Mouse (Mus musculus) hindbrain, embryonic 10.5 days (tissue): ENCODE data around the gene Plekhs1. TPM values are rescaled to one million over a fixed set of nuclear protein-coding genes. Genes with fewer than 3 reads are reported as not detected.
A peak's percentile ranks its signal among the peaks of the same experiment; 100 is the strongest.

Experiments
- DNase-seq: peaks from one replicate; pipeline ENCODE4 v3.0.0-alpha.2; 2017; ENCODE audit warnings: low spot score
- H3K27ac ChIP-seq: fragments of 300-500 bp; sonication (generic); 2 replicates; pipeline ENCODE4 v1.5.1; 2016; ENCODE audit warnings: mild to moderate bottlenecking, moderate library complexity
- H3K27me3 ChIP-seq: fragments of 300-500 bp; sonication (generic); 2 replicates; pipeline ENCODE4 v1.6.1; 2016; ENCODE audit warnings: mild to moderate bottlenecking; ENCODE audit not compliant: poor library complexity, insufficient read depth, severe bottlenecking
- H3K36me3 ChIP-seq: fragments of 300-500 bp; sonication (generic); 2 replicates; pipeline ENCODE4 v1.6.1; 2016; ENCODE audit warnings: mild to moderate bottlenecking, moderate library complexity
- H3K4me1 ChIP-seq: fragments of 300-500 bp; sonication (generic); replicated peaks from 2 replicates; pipeline ENCODE4 v1.6.1; 2016; ENCODE audit warnings: mild to moderate bottlenecking
- H3K4me3 ChIP-seq: fragments of 300-500 bp; sonication (generic); 2 replicates; pipeline ENCODE4 v1.5.1; 2016; ENCODE audit warnings: mild to moderate bottlenecking, moderate library complexity
- H3K9me3 ChIP-seq: fragments of 300-500 bp; sonication (generic); 2 replicates; pipeline ENCODE4 v1.6.1; 2016; ENCODE audit warnings: mild to moderate bottlenecking, moderate library complexity
- WGBS: fragments of 180-500 bp; shearing (Covaris S2); methylation state at CpG from one replicate; pipeline ENCODE4 v1.1.7; 2016; 5-methylcytosine and 5-hydroxymethylcytosine counted together
- polyA plus RNA-seq: library from polyadenylated mRNA; unstranded; fragments of >200 nt; fragmentation: Nextera tagmentation; extraction: Ambion mirVana; gene quantifications from 2 replicates; pipeline ENCODE4 v1.2.1, GENCODE M21; 2016

Gene Plekhs1
- polyA plus RNA-seq, 1 experiment from 2014 or later = 0.07 TPM

DNA sequence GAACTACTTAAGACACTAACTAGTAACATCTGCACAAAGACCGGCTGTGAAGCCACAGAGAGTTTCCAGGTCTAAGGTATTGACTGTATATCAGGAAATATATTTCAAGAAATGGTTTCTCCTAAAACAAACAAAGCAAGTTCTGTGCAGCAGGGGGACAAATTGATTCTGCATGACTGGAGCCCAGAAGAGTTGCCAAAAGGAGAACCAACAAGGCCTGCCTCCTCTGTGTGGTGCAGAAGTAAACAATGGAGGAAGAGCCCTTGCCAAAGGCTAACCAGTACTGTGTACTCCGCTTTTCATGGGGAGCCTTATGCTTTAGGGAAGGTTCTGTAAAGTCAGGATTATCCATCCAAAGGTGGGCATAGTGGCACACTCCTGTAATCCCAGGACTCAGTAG, 1.2 kb upstream of the Plekhs1 start:
- Histone ChIP-seq H3K4me1 (peaks cover 2% of the 10 kb centered on the region; the same call in 1 of the 2 replicates), H3K27ac (no peak overlapping the region), H3K36me3 (no peaks in the 10 kb centered on the region), H3K4me3 (no peak overlapping the region), H3K27me3 (no peaks in the 10 kb centered on the region; the same call in 1 of the 2 replicates), H3K9me3 (peaks cover 3% of the 10 kb centered on the region; the same call in 1 of the 2 replicates)
- no peak for DNase-seq
- WGBS = 78% methylated on average over 2 of the region's 2 CpGs

DNA sequence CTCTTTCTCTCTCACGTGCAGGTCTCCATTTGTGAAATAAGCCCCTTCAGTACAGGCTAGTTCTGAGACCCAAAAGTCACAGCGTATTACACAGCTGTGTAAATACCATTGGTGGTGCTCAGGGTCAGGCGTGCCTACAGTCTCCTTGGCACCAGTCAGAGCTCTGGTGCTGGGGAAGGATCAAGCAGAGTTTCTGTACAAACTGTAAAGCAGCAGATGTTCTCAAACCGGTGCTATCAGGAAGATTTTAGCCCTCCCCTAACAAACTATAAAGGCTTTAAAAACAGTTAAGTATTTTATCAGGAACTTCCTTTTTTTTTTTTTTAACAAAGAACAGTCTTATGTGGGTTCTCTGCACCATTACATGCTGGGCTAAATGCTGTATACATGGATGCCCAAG, 1.3 kb downstream of the Plekhs1 start:
- Histone ChIP-seq H3K36me3 (no peaks in the 10 kb centered on the region), H3K27me3 (no peaks in the 10 kb centered on the region), H3K4me1 (no peaks in the 10 kb centered on the region), H3K4me3 (no peak overlapping the region), H3K9me3 (peaks cover 3% of the 10 kb centered on the region; the same call in 1 of the 2 replicates), H3K27ac (no peak overlapping the region)
- DNase-seq = no peak
- WGBS = 87% methylated on average over 4 of the region's 4 CpGs

DNA sequence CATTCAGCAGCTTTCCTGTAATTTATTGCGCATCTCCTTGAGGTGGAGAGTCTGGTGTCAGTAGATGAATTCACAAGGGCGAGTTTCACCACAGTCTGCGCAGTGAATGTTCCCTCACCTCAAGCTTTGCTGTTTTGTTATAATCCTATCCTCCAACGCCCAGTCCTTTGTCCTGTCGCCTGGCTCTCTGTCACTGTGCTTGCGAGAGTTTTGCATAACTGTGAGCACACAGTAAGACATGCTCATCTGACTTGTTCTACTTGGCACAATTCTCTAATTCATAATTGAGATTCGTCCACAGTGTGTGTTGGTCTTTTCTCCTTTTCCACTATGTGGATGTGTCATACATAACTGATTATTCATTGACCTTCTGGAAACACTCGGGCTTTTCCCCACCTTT, 5.0 kb downstream of the Plekhs1 start:
- Histone ChIP-seq H3K4me1 (no peaks in the 10 kb centered on the region), H3K9me3 (peaks cover 3% of the 10 kb centered on the region; the same call in 1 of the 2 replicates), H3K27me3 (no peaks in the 10 kb centered on the region), H3K27ac (no peak overlapping the region), H3K36me3 (no peaks in the 10 kb centered on the region), H3K4me3 (no peak overlapping the region)
- no peak for DNase-seq
- 82% methylated on average over 8 of the region's 8 CpGs for WGBS

DNA sequence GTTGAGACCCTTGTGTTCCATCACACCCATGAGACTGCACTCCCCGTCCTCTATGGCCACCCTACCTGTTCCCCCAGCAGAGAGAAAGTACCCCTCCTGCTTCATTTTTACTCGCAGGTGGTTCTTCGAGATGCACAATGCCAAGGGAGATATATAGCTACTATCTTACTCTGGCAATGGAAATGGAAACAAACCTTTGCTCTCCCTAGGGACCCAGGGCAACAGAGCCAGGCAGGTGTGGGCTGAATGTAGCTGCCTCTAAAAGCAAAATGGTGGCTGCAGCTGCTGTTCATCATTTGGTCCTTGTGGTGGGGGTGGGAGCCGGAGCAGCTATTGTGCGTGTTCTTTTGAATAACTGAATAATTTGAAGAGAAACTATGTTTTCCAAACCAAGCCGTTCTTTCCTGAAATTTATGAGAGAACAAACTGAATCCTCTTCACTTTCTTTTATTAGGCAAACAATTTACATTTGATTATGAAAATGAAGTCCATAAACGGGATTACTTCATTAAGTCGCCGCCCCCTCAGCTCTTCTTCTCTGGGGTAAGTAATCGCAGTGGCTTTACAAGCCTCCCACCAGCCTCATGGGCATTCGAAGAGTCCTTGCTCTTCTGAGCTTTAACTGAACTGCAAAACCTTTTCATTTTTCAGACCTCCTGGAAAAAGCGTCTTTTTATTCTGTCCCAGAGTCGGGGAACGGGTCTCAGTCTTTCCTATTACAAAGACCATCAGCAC, 9.0 kb downstream of the Plekhs1 start:
- 86% methylated on average over 14 of the region's 14 CpGs for WGBS

DNA sequence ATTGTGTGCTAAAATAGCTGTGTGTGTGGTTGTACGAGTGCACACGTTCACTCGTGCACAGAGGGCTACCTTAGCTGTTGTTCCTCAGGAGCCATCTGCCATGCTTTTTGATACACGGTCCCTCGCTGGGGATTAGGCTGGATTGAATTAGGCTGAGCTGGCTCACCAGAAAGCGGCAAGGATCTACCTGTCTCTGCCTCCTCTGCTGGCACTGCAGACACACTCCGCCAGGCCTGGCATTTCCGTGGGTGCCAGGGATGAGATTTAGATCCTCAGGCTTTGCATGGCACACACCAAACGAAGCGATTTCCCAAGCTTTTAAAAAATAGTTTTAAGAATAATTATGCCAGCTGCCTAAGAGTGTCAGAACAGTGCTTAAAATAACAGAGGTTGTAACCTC, 10.5 kb downstream of the Plekhs1 start:
- 84% methylated on average over 10 of the region's 10 CpGs for WGBS
- H3K4me3 ChIP-seq = no peak overlapping the region
- H3K4me1 ChIP-seq = peaks cover 21% of the 10 kb centered on the region
- DNase-seq = no peak
- H3K9me3 ChIP-seq = no peaks in the 10 kb centered on the region
- no peaks in the 10 kb centered on the region for H3K36me3 ChIP-seq
- 0 out of 2 replicates have a peak, but pooled peaks cover 10% of the 10 kb centered on the region for H3K27me3 ChIP-seq
- H3K27ac ChIP-seq = no peak overlapping the region

More for the DNA sequence above, 9.0 kb downstream of the Plekhs1 start:
- no peak for DNase-seq
- Histone ChIP-seq H3K4me3 (no peak overlapping the region), H3K36me3 (no peaks in the 10 kb centered on the region), H3K27me3 (0 out of 2 replicates have a peak, but pooled peaks cover 10% of the 10 kb centered on the region), H3K4me1 (peaks cover 16% of the 10 kb centered on the region), H3K9me3 (no peaks in the 10 kb centered on the region), H3K27ac (no peak overlapping the region)

DNA sequence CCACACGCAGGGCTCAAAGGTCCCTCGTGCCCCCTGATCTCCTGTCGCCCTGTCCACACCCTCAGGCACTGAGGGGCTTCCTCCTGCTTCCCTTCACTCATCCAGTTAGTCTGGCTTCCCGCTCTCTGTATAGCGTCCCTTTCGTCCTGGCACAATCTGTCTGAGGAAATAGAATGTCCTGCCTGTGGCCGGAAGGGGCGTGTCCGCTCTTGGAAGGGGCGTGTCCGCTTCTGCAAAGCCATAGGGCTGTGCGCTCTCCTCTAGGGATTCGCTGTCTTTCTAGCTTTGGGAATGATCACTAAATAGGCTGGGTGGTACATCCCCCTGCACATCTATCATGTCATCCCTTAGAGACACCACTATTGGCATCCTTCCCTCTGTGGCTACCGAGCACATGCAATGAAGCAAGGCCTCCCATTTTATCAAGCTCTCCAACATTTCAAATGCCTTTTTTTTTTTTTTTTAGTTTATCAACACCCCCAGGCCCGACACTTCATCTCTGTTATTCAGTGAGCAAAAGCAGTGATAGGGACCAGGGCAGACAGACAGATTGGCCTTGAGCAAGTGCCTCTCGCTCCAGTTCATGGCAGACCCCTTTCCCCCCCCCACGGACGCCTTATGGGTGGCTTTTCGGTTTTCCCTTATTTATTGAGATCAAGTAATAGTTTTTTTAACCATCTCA, 13.6 kb downstream of the Plekhs1 start:
- H3K27ac ChIP-seq = 0 out of 2 replicates have a peak overlapping the region, but pooled peaks have one; percentile 29
- DNase-seq = peak; percentile 38
- H3K4me3 ChIP-seq = peak overlapping the region; percentile 23
- no peaks in the 10 kb centered on the region for H3K9me3 ChIP-seq
- peaks cover 30% of the 10 kb centered on the region for H3K4me1 ChIP-seq
- 50% methylated on average over 19 of the region's 19 CpGs for WGBS
- H3K36me3 ChIP-seq = no peaks in the 10 kb centered on the region
- H3K27me3 ChIP-seq = 0 out of 2 replicates have a peak, but pooled peaks cover 10% of the 10 kb centered on the region

DNA sequence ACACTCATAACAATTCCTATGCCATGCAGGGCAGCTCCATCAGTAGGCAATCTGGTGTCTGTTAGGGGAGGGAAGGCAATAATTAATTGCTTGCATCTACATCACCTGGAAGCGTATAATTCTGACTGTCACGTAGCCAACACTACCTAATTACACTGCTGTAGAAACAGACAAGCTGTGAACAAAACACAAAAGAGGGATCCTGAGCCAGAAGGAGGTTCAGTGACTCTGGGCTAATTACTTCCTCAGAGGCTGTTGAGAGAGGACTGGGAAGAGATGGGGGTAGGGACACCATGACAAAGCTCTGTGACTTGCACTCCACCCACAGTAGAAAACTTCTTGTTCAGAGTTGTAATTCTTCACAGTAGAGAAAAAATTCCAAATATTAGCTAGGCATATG, 15.1 kb downstream of the Plekhs1 start:
- Histone ChIP-seq H3K36me3 (no peaks in the 10 kb centered on the region), H3K4me3 (no peak overlapping the region), H3K27me3 (0 out of 2 replicates have a peak, but pooled peaks cover 10% of the 10 kb centered on the region), H3K9me3 (no peaks in the 10 kb centered on the region), H3K4me1 (peaks cover 30% of the 10 kb centered on the region), H3K27ac (no peak overlapping the region)
- 47% methylated on average over 2 of the region's 2 CpGs for WGBS
- no peak for DNase-seq

DNA sequence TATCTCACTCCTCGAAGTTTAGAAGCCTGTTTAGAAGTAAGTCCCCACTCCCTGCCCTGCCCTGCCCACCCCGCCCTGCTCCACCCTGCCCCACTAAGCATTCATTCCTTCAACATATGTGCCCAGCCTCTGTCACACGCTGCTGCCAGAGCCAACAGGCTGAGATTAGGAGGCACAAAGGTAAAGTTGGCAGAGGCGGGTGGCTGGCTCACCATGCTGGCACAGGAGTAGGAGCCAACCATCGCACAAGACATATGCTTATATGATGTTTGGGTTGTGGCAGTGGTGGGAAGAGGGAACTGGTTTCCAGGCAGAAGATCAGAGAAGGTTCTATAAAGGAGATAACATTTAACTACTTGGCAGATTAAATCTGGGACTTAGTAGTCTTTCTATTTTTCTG, 15.8 kb downstream of the Plekhs1 start:
- no peak overlapping the region for H3K27ac ChIP-seq
- 0 out of 2 replicates have a peak, but pooled peaks cover 10% of the 10 kb centered on the region for H3K27me3 ChIP-seq
- H3K4me3 ChIP-seq = no peak overlapping the region
- WGBS = 89% methylated on average over 5 of the region's 5 CpGs
- no peaks in the 10 kb centered on the region for H3K9me3 ChIP-seq
- no peak for DNase-seq
- H3K4me1 ChIP-seq = peaks cover 30% of the 10 kb centered on the region
- no peaks in the 10 kb centered on the region for H3K36me3 ChIP-seq

DNA sequence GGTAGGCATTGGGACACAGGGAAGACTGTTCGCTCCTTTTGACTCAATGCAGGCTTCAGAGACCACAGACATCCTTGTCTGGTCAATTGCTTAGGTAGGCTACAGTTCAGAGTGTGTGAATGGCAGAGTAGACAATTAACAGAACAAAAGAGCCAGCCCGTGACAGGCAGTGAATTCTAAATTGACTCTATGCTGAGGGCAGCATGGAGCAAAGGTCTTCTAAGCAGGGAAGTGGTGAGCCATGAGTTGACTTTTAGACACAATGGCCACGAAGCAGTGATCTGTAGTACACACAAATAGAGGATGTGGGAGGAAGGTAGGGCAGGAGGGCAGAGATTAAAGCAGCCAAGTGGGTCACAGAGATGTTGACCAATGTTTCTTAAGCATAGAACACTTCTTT, 16.4 kb downstream of the Plekhs1 start:
- Histone ChIP-seq H3K4me3 (no peak overlapping the region), H3K36me3 (no peaks in the 10 kb centered on the region), H3K27me3 (0 out of 2 replicates have a peak, but pooled peaks cover 7% of the 10 kb centered on the region), H3K9me3 (no peaks in the 10 kb centered on the region), H3K4me1 (peaks cover 30% of the 10 kb centered on the region), H3K27ac (no peak overlapping the region)
- no peak for DNase-seq
- WGBS = 33% methylated on average over 3 of the region's 3 CpGs

DNA sequence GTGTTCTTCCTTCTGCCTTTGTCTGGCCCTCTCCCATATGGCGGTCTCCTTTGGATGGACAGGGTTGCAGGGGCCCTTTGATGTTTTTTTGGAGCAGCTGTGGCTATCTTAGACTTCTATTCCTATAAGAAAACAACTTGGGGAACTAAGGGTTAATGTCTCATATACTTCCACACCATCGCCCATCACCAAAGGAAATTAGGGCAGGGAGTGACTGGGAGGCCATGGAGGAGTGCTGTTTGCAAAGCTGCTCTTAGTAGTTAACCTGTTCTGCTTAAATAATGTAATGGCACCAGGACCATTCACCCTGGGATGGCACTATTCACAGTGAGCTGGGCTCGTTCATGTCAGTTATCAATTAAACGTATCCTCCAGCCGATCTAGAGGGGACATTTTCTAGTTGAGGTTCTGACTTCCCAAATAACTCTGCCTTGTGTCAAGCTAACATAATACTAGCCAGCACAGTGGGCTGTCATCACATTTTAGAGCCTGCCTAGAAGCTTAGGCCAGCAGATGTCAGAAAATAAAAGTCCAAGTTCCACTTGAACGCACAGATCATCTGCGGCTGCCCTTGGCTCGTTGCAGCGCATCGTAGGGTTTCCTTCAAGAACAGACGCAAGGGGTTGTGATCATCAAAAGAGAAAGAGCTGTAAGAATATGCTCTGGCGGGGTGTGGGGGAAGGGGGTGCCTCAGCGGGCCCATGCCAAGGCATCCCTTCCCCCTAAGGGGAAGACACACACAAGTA, 23.4 kb downstream of the Plekhs1 start:
- peak overlapping the region; percentile 50 for H3K27ac ChIP-seq
- no peak for DNase-seq
- peaks cover 20% of the 10 kb centered on the region for H3K4me1 ChIP-seq
- H3K27me3 ChIP-seq = no peaks in the 10 kb centered on the region
- H3K4me3 ChIP-seq = no peak overlapping the region
- no peaks in the 10 kb centered on the region for H3K9me3 ChIP-seq
- no peaks in the 10 kb centered on the region for H3K36me3 ChIP-seq
- 56% methylated on average over 13 of the region's 13 CpGs for WGBS

DNA sequence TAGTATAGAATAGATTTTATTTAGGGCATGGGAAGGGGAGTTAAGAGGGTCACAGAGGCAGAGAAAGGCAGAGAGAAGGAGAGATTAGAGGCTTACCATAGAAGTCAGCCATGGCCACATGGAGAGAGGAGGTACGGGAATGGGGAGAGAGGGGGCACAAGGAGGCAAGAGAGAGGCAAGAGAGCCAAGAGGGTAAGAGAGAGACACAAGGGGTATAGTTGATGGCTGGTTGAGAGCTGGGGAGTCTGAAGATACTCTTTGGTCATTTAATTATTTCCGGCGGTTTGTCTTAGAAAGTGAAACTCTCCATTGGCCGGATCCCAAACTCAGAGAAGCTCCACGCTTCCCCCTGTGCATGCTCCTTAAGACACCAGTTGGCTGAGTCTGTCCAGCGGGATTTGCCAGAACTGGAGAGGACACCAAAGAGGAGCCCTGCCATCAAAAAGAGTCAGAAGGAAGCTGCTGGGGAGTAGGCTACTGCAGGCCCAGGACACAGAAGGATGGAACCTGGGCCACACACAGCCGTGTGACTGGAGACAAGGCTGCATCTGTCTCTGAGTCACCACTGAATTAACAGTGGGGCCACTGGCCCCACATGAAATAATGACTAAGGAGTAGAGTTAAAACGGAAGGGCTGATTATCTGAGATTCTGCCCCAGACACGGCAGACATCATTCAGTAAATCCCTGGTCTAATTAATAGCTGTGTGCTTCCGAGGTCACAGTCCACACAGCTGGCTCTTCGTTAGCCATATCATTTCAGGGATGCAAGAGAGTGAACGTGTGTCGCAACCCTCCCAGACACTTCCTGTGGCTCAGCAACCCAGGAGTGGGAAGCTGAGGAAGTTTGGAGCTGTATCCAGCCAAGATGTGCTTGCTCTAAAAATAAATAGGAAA, 24.2 kb downstream of the Plekhs1 start:
- no peak for DNase-seq
- Histone ChIP-seq H3K4me1 (peaks cover 20% of the 10 kb centered on the region), H3K36me3 (no peaks in the 10 kb centered on the region), H3K27ac (0 out of 2 replicates have a peak overlapping the region, but pooled peaks have one; percentile 50), H3K4me3 (no peak overlapping the region), H3K27me3 (no peaks in the 10 kb centered on the region), H3K9me3 (no peaks in the 10 kb centered on the region)
- 81% methylated on average over 13 of the region's 13 CpGs for WGBS

DNA sequence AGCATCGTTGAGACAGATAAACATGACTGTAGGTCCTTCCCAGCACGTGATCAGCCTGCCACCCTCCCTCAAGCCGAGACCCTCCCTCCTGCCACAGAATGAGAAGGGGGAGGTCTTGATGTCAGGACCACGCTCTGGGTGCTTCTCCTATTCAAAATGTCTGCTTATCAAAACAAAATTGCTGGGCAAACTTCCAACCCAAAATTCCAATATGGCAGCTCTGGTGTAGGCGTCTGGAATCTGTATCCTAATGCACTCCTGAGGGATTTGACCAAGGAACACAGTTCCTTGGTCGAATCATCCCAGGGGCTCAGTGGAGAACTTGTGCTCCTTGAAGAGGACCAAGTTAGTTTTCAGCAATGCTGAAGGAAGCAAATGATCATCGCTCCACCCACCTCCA, 25.5 kb downstream of the Plekhs1 start:
- no peak overlapping the region for H3K4me3 ChIP-seq
- no peak overlapping the region for H3K27ac ChIP-seq
- H3K9me3 ChIP-seq = no peaks in the 10 kb centered on the region
- 90% methylated on average over 7 of the region's 7 CpGs for WGBS
- H3K36me3 ChIP-seq = no peaks in the 10 kb centered on the region
- H3K4me1 ChIP-seq = peaks cover 20% of the 10 kb centered on the region
- no peak for DNase-seq
- no peaks in the 10 kb centered on the region for H3K27me3 ChIP-seq
